Mouse (Mus musculus): ENCODE data around the gene Net1. TPM values are rescaled to one million over a fixed set of nuclear protein-coding genes. Genes with fewer than 3 reads are reported as not detected.
"Not testable (repeated sequence)": the region's sequence is repeated elsewhere in the genome, so short reads cannot be mapped to it uniquely, and the experiment has no call there.

Net1 gene
- polyA plus RNA-seq, 1 experiment: 71.6 TPM

- Histone ChIP-seq H3K4me1 (ENCODE audit: control insufficient read depth, insufficient read depth, low read length) (no peaks in the 10 kb centered on the region), H3K4me3 (ENCODE audit: low read depth, low read length) (no peak overlapping the region), H3K36me3 (ENCODE audit: control insufficient read depth, insufficient read depth, low read length, poor library complexity, severe bottlenecking) (no peaks in the 10 kb centered on the region), H3K9ac (ENCODE audit: low read depth, poor library complexity, severe bottlenecking) (no peak overlapping the region), H3K9me3 (replicated peaks; ENCODE audit: control insufficient read depth, insufficient read depth, low read length, poor library complexity, severe bottlenecking) (no peaks in the 10 kb centered on the region), H3K27ac (ENCODE audit: insufficient read depth, low read length) (no peak overlapping the region), H3K27me3 (ENCODE audit: control insufficient read depth, insufficient read depth, low read length, poor library complexity, severe bottlenecking) (no peaks in the 10 kb centered on the region)
- TF ChIP-seq POLR2A (IDR thresholded peaks at IDR 0.05; ENCODE audit: insufficient read depth, low read length) (no peak), EP300 (IDR thresholded peaks at IDR 0.05; ENCODE audit: insufficient read depth, low read depth, low read length) (no peak), CTCF (IDR thresholded peaks at IDR 0.05; ENCODE audit: low read depth, low read length) (no peak)
Measured at GRCm38 (mm10) chr13:3861251-3861650, 56.8 kb downstream of the Net1 start.

- no peaks in the 10 kb centered on the region for H3K4me1 ChIP-seq (ENCODE audit: control insufficient read depth, insufficient read depth, low read length)
- no peaks in the 10 kb centered on the region for H3K9me3 ChIP-seq (replicated peaks; ENCODE audit: control insufficient read depth, insufficient read depth, low read length, poor library complexity, severe bottlenecking)
- no peak overlapping the region for H3K27ac ChIP-seq (ENCODE audit: insufficient read depth, low read length)
- H3K27me3 ChIP-seq (ENCODE audit: control insufficient read depth, insufficient read depth, low read length, poor library complexity, severe bottlenecking): no peaks in the 10 kb centered on the region
- H3K4me3 ChIP-seq (ENCODE audit: low read depth, low read length): no peak overlapping the region
- no peak overlapping the region for H3K9ac ChIP-seq (ENCODE audit: low read depth, poor library complexity, severe bottlenecking)
- no peaks in the 10 kb centered on the region for H3K36me3 ChIP-seq (ENCODE audit: control insufficient read depth, insufficient read depth, low read length, poor library complexity, severe bottlenecking)
- no peak for TF ChIP-seq CTCF (IDR thresholded peaks at IDR 0.05; ENCODE audit: low read depth, low read length)
- no peak for TF ChIP-seq POLR2A (IDR thresholded peaks at IDR 0.05; ENCODE audit: insufficient read depth, low read length)
- no peak for TF ChIP-seq EP300 (IDR thresholded peaks at IDR 0.05; ENCODE audit: insufficient read depth, low read depth, low read length)
Measured at GRCm38 (mm10) chr13:3856252-3856651, 61.8 kb downstream of the Net1 start.

- Histone ChIP-seq H3K9ac (ENCODE audit: low read depth, poor library complexity, severe bottlenecking) (no peak overlapping the region), H3K36me3 (ENCODE audit: control insufficient read depth, insufficient read depth, low read length, poor library complexity, severe bottlenecking) (no peaks in the 10 kb centered on the region), H3K4me1 (ENCODE audit: control insufficient read depth, insufficient read depth, low read length) (no peaks in the 10 kb centered on the region), H3K27ac (ENCODE audit: insufficient read depth, low read length) (no peak overlapping the region), H3K9me3 (replicated peaks; ENCODE audit: control insufficient read depth, insufficient read depth, low read length, poor library complexity, severe bottlenecking) (no peaks in the 10 kb centered on the region), H3K4me3 (ENCODE audit: low read depth, low read length) (no peak overlapping the region), H3K27me3 (ENCODE audit: control insufficient read depth, insufficient read depth, low read length, poor library complexity, severe bottlenecking) (no peaks in the 10 kb centered on the region)
- TF ChIP-seq EP300 (IDR thresholded peaks at IDR 0.05; ENCODE audit: insufficient read depth, low read depth, low read length): no peak
- no peak for TF ChIP-seq CTCF (IDR thresholded peaks at IDR 0.05; ENCODE audit: low read depth, low read length)
- TF ChIP-seq POLR2A (IDR thresholded peaks at IDR 0.05; ENCODE audit: insufficient read depth, low read length): no peak
Measured at GRCm38 (mm10) chr13:3854856-3855255, 63.2 kb downstream of the Net1 start.

- not testable (repeated sequence) for H3K9ac ChIP-seq (ENCODE audit: low read depth, poor library complexity, severe bottlenecking); H3K36me3 ChIP-seq (ENCODE audit: control insufficient read depth, insufficient read depth, low read length, poor library complexity, severe bottlenecking); H3K4me3 ChIP-seq (ENCODE audit: low read depth, low read length); H3K9me3 ChIP-seq (replicated peaks; ENCODE audit: control insufficient read depth, insufficient read depth, low read length, poor library complexity, severe bottlenecking); H3K4me1 ChIP-seq (ENCODE audit: control insufficient read depth, insufficient read depth, low read length); H3K27ac ChIP-seq (ENCODE audit: insufficient read depth, low read length); H3K27me3 ChIP-seq (ENCODE audit: control insufficient read depth, insufficient read depth, low read length, poor library complexity, severe bottlenecking)
Measured at GRCm38 (mm10) chr13:3853648-3854333, 64.2 kb downstream of the Net1 start, which contains the start of gene Calm5. Gene Calm5 (plus strand): TSS chr13:3854173.

- Histone ChIP-seq H3K9me3 (replicated peaks; ENCODE audit: control insufficient read depth, insufficient read depth, low read length, poor library complexity, severe bottlenecking) (no peaks in the 10 kb centered on the region), H3K4me1 (ENCODE audit: control insufficient read depth, insufficient read depth, low read length) (no peaks in the 10 kb centered on the region), H3K27ac (ENCODE audit: insufficient read depth, low read length) (no peak overlapping the region), H3K4me3 (ENCODE audit: low read depth, low read length) (no peak overlapping the region), H3K27me3 (ENCODE audit: control insufficient read depth, insufficient read depth, low read length, poor library complexity, severe bottlenecking) (no peaks in the 10 kb centered on the region), H3K9ac (ENCODE audit: low read depth, poor library complexity, severe bottlenecking) (no peak overlapping the region), H3K36me3 (ENCODE audit: control insufficient read depth, insufficient read depth, low read length, poor library complexity, severe bottlenecking) (no peaks in the 10 kb centered on the region)
- TF ChIP-seq EP300 (IDR thresholded peaks at IDR 0.05; ENCODE audit: insufficient read depth, low read depth, low read length): no peak
- no peak for TF ChIP-seq POLR2A (IDR thresholded peaks at IDR 0.05; ENCODE audit: insufficient read depth, low read length)
- TF ChIP-seq CTCF (IDR thresholded peaks at IDR 0.05; ENCODE audit: low read depth, low read length): no peak
Measured at GRCm38 (mm10) chr13:3850330-3850729, 67.7 kb downstream of the Net1 start.

- H3K9me3 ChIP-seq (replicated peaks; ENCODE audit: control insufficient read depth, insufficient read depth, low read length, poor library complexity, severe bottlenecking); H3K27me3 ChIP-seq (ENCODE audit: control insufficient read depth, insufficient read depth, low read length, poor library complexity, severe bottlenecking); H3K36me3 ChIP-seq (ENCODE audit: control insufficient read depth, insufficient read depth, low read length, poor library complexity, severe bottlenecking); H3K27ac ChIP-seq (ENCODE audit: insufficient read depth, low read length); H3K4me1 ChIP-seq (ENCODE audit: control insufficient read depth, insufficient read depth, low read length); H3K4me3 ChIP-seq (ENCODE audit: low read depth, low read length); H3K9ac ChIP-seq (ENCODE audit: low read depth, poor library complexity, severe bottlenecking): not testable (repeated sequence)
Measured at GRCm38 (mm10) chr13:3840662-3841061, 77.4 kb downstream of the Net1 start.

- not testable (repeated sequence) for H3K9ac ChIP-seq (ENCODE audit: low read depth, poor library complexity, severe bottlenecking); H3K36me3 ChIP-seq (ENCODE audit: control insufficient read depth, insufficient read depth, low read length, poor library complexity, severe bottlenecking); H3K9me3 ChIP-seq (replicated peaks; ENCODE audit: control insufficient read depth, insufficient read depth, low read length, poor library complexity, severe bottlenecking)
Measured at GRCm38 (mm10) chr13:3837312-3837807, 80.7 kb downstream of the Net1 start, which contains the start of gene Calm4. Gene Calm4 (plus strand): TSS chr13:3837757.

GRCm38 (mm10) chr13:3833644-3834043, 84.4 kb downstream of the Net1 start:
- not testable (repeated sequence) for H3K9ac ChIP-seq (ENCODE audit: low read depth, poor library complexity, severe bottlenecking); H3K9me3 ChIP-seq (replicated peaks; ENCODE audit: control insufficient read depth, insufficient read depth, low read length, poor library complexity, severe bottlenecking); H3K27ac ChIP-seq (ENCODE audit: insufficient read depth, low read length); H3K4me1 ChIP-seq (ENCODE audit: control insufficient read depth, insufficient read depth, low read length); H3K36me3 ChIP-seq (ENCODE audit: control insufficient read depth, insufficient read depth, low read length, poor library complexity, severe bottlenecking); H3K27me3 ChIP-seq (ENCODE audit: control insufficient read depth, insufficient read depth, low read length, poor library complexity, severe bottlenecking); H3K4me3 ChIP-seq (ENCODE audit: low read depth, low read length)

More at GRCm38 (mm10) chr13:3837312-3837807, 80.7 kb downstream of the Net1 start, which contains the start of gene Calm4:
- H3K27me3 ChIP-seq (ENCODE audit: control insufficient read depth, insufficient read depth, low read length, poor library complexity, severe bottlenecking); H3K4me1 ChIP-seq (ENCODE audit: control insufficient read depth, insufficient read depth, low read length); H3K4me3 ChIP-seq (ENCODE audit: low read depth, low read length); H3K27ac ChIP-seq (ENCODE audit: insufficient read depth, low read length): not testable (repeated sequence)

All from ES-Bruce4 (cell line).